Mouse (Mus musculus): ENCODE measurements around the gene Golga1. TPM values are rescaled to one million over a fixed set of nuclear protein-coding genes. Genes with fewer than 3 reads are reported as not detected.

The Golga1 gene
- polyA plus RNA-seq, 1 experiment from 2014 or later = 30.4 TPM

DNA sequence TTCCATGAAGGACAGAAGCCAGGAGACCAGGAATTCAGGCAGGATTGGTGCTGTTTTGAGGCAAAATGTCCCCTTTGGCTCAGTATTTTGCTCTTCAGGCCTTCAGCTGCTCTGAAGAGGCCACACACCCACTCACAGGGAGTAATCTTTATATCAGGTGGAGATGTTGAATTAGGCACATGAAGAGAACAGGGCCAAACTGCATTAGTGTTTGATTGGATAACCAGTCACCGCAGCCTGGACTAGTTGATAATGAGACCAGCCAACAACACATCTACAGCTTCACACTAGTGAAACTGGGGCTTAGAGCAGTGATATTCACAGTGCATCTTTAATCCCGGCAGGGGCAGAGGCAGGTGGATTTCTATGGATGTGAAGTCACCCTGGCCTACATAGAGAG lies 76.4 kb downstream of the Golga1 start:
- Histone ChIP-seq H3K27me3 (ENCODE audit: control insufficient read depth, insufficient read depth, low read length) (no peaks in the 10 kb centered on the region), H3K27ac (ENCODE audit: low read depth, low read length) (no peak overlapping the region), H3K36me3 (ENCODE audit: control insufficient read depth, insufficient read depth, low read length) (no peaks in the 10 kb centered on the region), H3K9ac (ENCODE audit: low read depth, low read length) (no peak overlapping the region), H3K4me3 (ENCODE audit: low read length) (no peak overlapping the region), H3K4me1 (ENCODE audit: control insufficient read depth, insufficient read depth, low read length) (no peaks in the 10 kb centered on the region), H3K9me3 (ENCODE audit: control insufficient read depth, low read length) (no peaks in the 10 kb centered on the region), H3K4me2 (replicated peaks; ENCODE audit: low read depth, low read length) (no peak overlapping the region)
- ATAC-seq (ENCODE audit: low FRiP score, low TSS enrichment) = no peak
- whole genome bisulfite sequencing = 91% methylated on average over 2 of the region's 2 CpGs

GRCm38 (mm10) chr2:38987803-38988510 lies 77.4 kb downstream of the Golga1 start:
- 67% methylated on average over 6 of the region's 6 CpGs for WGBS
- no peaks in the 10 kb centered on the region for H3K27me3 ChIP-seq (ENCODE audit: control insufficient read depth, insufficient read depth, low read length)
- H3K27ac ChIP-seq (ENCODE audit: low read depth, low read length) = no peak overlapping the region
- H3K9ac ChIP-seq (ENCODE audit: low read depth, low read length) = no peak overlapping the region
- H3K4me3 ChIP-seq (ENCODE audit: low read length) = no peak overlapping the region
- H3K36me3 ChIP-seq (ENCODE audit: control insufficient read depth, insufficient read depth, low read length) = no peaks in the 10 kb centered on the region
- no peak overlapping the region for H3K4me2 ChIP-seq (replicated peaks; ENCODE audit: low read depth, low read length)
- H3K9me3 ChIP-seq (ENCODE audit: control insufficient read depth, low read length) = no peaks in the 10 kb centered on the region; the same call in 1 of the 2 replicates
- no peak for ATAC-seq (ENCODE audit: low FRiP score, low TSS enrichment)
- H3K4me1 ChIP-seq (ENCODE audit: control insufficient read depth, insufficient read depth, low read length) = no peaks in the 10 kb centered on the region

- Histone ChIP-seq H3K27ac (ENCODE audit: low read depth, low read length) (no peak overlapping the region), H3K4me3 (ENCODE audit: low read length) (no peak overlapping the region), H3K36me3 (ENCODE audit: control insufficient read depth, insufficient read depth, low read length) (no peaks in the 10 kb centered on the region), H3K4me2 (replicated peaks; ENCODE audit: low read depth, low read length) (no peak overlapping the region), H3K9me3 (ENCODE audit: control insufficient read depth, low read length) (no peaks in the 10 kb centered on the region; the same call in 1 of the 2 replicates), H3K27me3 (ENCODE audit: control insufficient read depth, insufficient read depth, low read length) (no peaks in the 10 kb centered on the region), H3K4me1 (ENCODE audit: control insufficient read depth, insufficient read depth, low read length) (no peaks in the 10 kb centered on the region), H3K9ac (ENCODE audit: low read depth, low read length) (no peak overlapping the region)
- ATAC-seq (ENCODE audit: low FRiP score, low TSS enrichment) = no peak
- 47% methylated on average over 1 of the region's 1 CpGs for WGBS
These were observed 78.0 kb downstream of the Golga1 start for GRCm38 (mm10) chr2:38987371-38987770.

GRCm38 (mm10) chr2:38986580-38986979 lies 78.8 kb downstream of the Golga1 start:
- Histone ChIP-seq H3K27ac (ENCODE audit: low read depth, low read length) (no peak overlapping the region), H3K4me2 (replicated peaks; ENCODE audit: low read depth, low read length) (no peak overlapping the region), H3K9me3 (ENCODE audit: control insufficient read depth, low read length) (no peaks in the 10 kb centered on the region; the same call in 1 of the 2 replicates), H3K36me3 (ENCODE audit: control insufficient read depth, insufficient read depth, low read length) (no peaks in the 10 kb centered on the region), H3K9ac (ENCODE audit: low read depth, low read length) (no peak overlapping the region), H3K4me1 (ENCODE audit: control insufficient read depth, insufficient read depth, low read length) (no peaks in the 10 kb centered on the region), H3K4me3 (ENCODE audit: low read length) (no peak overlapping the region), H3K27me3 (ENCODE audit: control insufficient read depth, insufficient read depth, low read length) (no peaks in the 10 kb centered on the region)
- 82% methylated on average over 3 of the region's 3 CpGs for WGBS
- ATAC-seq (ENCODE audit: low FRiP score, low TSS enrichment) = no peak

DNA sequence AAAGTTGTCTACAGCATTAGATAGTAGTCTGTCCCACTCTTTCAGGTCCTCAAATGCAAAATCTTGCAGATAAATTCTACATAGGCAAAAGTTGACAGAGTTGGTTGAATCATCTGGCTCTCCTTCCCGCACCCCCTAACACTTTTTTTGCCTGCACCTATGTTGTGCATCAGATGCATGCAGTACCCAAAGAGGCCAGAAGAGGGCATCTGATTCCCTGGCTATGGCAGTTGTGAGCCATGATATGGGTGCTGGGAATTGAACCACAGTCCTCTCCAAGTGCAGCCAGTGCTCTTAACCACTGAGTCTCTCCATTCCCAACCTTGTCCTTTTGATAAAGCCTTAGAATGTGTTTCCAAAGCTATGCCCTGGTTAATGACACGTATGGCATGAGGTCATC lies 81.9 kb downstream of the Golga1 start:
- Histone ChIP-seq H3K27ac (ENCODE audit: low read depth, low read length) (no peak overlapping the region), H3K4me1 (ENCODE audit: control insufficient read depth, insufficient read depth, low read length) (no peaks in the 10 kb centered on the region), H3K27me3 (ENCODE audit: control insufficient read depth, insufficient read depth, low read length) (no peaks in the 10 kb centered on the region), H3K4me2 (replicated peaks; ENCODE audit: low read depth, low read length) (no peak overlapping the region), H3K4me3 (ENCODE audit: low read length) (no peak overlapping the region), H3K36me3 (ENCODE audit: control insufficient read depth, insufficient read depth, low read length) (no peaks in the 10 kb centered on the region), H3K9me3 (ENCODE audit: control insufficient read depth, low read length) (no peaks in the 10 kb centered on the region; the same call in 1 of the 2 replicates), H3K9ac (ENCODE audit: low read depth, low read length) (no peak overlapping the region)
- no peak for ATAC-seq (ENCODE audit: low FRiP score, low TSS enrichment)
- WGBS = 98% methylated on average over 2 of the region's 2 CpGs

DNA sequence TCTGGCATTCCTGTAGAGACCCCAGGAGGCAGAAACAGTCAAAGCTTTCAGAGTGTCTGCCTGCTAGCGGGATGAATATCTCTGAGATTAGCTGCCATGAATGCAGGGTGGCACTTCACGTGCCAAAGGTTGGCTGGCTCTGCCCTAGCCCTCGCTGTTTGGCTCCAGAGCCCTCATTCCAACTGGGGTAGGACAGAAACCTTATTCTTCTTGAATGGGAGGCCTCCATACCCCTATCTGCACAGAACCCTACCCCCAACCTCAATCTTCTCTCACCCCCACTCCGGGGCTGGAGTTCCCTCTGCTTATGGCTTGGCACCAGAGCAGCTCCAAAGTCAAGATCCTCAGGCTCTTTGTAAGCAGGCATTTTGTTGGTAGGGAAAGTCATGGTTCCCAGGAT lies 87.5 kb downstream of the Golga1 start:
- 78% methylated on average over 4 of the region's 4 CpGs for WGBS

DNA sequence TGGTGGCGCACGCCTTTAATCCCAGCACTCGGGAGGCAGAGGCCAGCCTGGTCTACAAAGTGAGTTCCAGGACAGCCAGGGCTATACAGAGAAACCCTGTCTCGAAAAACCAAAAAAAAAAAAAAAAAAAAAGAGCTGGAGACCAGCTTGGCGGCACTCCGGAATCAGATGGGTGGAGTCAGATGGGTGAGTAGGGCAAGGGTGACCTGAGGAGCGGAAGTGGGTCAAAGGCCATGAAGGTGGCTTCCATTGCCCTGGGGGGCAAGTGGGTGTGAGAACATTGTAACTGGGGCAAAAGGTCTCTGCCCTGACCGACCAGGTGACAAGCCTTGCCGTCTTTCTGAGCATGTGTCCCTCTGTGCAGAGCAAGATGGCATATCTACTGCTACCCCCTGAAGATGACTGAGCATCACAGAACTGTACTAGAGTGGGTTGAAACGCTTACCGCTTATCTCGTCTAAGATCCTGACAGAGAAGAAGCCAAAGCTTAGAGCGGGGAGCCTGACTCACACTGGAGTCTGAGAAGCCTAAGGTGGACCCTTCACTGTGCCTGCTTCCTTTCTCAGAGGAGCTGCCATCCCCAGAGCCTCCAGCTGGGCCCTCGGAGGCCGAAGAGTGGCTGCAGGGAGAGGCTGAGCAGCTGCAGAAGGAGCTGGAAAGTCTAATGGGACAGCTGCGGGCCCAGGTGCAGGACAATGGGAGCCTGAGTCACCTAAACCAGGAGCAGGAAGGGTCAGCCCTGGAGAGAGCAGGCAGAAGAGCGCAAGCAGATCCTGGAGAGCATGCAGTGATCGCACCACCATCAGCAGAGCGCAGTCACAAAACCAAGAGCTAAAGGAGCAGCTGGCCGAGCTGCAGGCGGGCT lies 89.2 kb downstream of the Golga1 start:
- no peak overlapping the region for H3K9ac ChIP-seq (ENCODE audit: low read depth, low read length)
- H3K27me3 ChIP-seq (ENCODE audit: control insufficient read depth, insufficient read depth, low read length) = no peaks in the 10 kb centered on the region
- no peaks in the 10 kb centered on the region for H3K9me3 ChIP-seq (ENCODE audit: control insufficient read depth, low read length)
- 84% methylated on average over 21 of the region's 21 CpGs for WGBS
- no peak overlapping the region for H3K27ac ChIP-seq (ENCODE audit: low read depth, low read length)
- ATAC-seq (ENCODE audit: low FRiP score, low TSS enrichment) = no peak
- H3K4me2 ChIP-seq (replicated peaks; ENCODE audit: low read depth, low read length) = no peak overlapping the region
- no peak overlapping the region for H3K4me3 ChIP-seq (ENCODE audit: low read length)
- H3K36me3 ChIP-seq (ENCODE audit: control insufficient read depth, insufficient read depth, low read length) = no peaks in the 10 kb centered on the region
- no peaks in the 10 kb centered on the region for H3K4me1 ChIP-seq (ENCODE audit: control insufficient read depth, insufficient read depth, low read length)

More for the DNA sequence above, 87.5 kb downstream of the Golga1 start:
- no peak for ATAC-seq (ENCODE audit: low FRiP score, low TSS enrichment)
- Histone ChIP-seq H3K27me3 (ENCODE audit: control insufficient read depth, insufficient read depth, low read length) (no peaks in the 10 kb centered on the region), H3K27ac (ENCODE audit: low read depth, low read length) (no peak overlapping the region), H3K4me3 (ENCODE audit: low read length) (no peak overlapping the region), H3K36me3 (ENCODE audit: control insufficient read depth, insufficient read depth, low read length) (no peaks in the 10 kb centered on the region), H3K9ac (ENCODE audit: low read depth, low read length) (no peak overlapping the region), H3K4me2 (replicated peaks; ENCODE audit: low read depth, low read length) (no peak overlapping the region), H3K4me1 (ENCODE audit: control insufficient read depth, insufficient read depth, low read length) (no peaks in the 10 kb centered on the region), H3K9me3 (ENCODE audit: control insufficient read depth, low read length) (no peaks in the 10 kb centered on the region)

DNA sequence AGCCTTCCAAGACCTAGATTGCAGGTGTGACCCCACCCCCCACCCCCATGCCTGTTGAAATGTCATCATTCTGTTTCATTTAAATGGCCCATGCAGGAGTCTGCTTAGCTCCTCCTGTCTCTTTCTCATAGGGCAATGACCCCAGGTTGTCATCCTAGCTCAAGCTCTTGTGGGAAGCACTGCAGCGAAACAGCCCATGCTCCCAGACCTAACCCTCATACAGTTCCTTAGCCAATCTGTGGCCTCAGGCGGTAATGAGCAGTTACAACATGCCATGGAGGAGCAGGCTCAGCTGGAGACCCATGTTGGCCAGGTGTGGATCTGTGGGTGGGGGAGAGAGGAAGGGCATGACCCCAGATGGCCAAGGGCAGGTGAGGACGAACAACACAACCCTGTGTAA lies 90.2 kb downstream of the Golga1 start:
- WGBS = 74% methylated on average over 3 of the region's 3 CpGs
- Histone ChIP-seq H3K9me3 (ENCODE audit: control insufficient read depth, low read length) (no peaks in the 10 kb centered on the region), H3K9ac (ENCODE audit: low read depth, low read length) (no peak overlapping the region), H3K36me3 (ENCODE audit: control insufficient read depth, insufficient read depth, low read length) (no peaks in the 10 kb centered on the region), H3K4me2 (replicated peaks; ENCODE audit: low read depth, low read length) (no peak overlapping the region), H3K4me3 (ENCODE audit: low read length) (no peak overlapping the region), H3K27me3 (ENCODE audit: control insufficient read depth, insufficient read depth, low read length) (no peaks in the 10 kb centered on the region), H3K4me1 (ENCODE audit: control insufficient read depth, insufficient read depth, low read length) (no peaks in the 10 kb centered on the region), H3K27ac (ENCODE audit: low read depth, low read length) (no peak overlapping the region)
- ATAC-seq (ENCODE audit: low FRiP score, low TSS enrichment) = no peak

DNA sequence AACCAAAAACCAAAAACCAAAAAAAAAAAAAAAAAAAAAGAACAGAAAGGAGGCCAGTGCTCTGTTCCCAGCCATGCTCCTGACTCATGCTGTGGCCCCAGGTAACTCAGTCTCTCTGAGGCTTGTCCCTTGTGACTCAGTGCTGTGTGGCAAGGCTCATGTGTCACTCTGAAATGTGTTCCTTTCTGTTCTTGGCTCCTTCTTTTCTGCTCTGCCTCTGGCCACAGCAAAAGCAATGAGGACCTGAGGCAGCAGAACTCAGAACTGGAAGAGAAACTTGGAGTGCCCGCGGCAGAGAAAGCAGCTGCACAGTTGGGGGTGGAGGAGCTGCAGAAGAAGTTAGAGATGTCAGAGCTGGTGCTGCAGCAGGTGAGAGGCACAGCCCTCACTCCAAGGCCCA lies 91.2 kb downstream of the Golga1 start:
- Histone ChIP-seq H3K27me3 (ENCODE audit: control insufficient read depth, insufficient read depth, low read length) (no peaks in the 10 kb centered on the region), H3K9me3 (ENCODE audit: control insufficient read depth, low read length) (no peaks in the 10 kb centered on the region), H3K4me2 (replicated peaks; ENCODE audit: low read depth, low read length) (no peak overlapping the region), H3K4me3 (ENCODE audit: low read length) (no peak overlapping the region), H3K27ac (ENCODE audit: low read depth, low read length) (no peak overlapping the region), H3K4me1 (ENCODE audit: control insufficient read depth, insufficient read depth, low read length) (no peaks in the 10 kb centered on the region), H3K36me3 (ENCODE audit: control insufficient read depth, insufficient read depth, low read length) (no peaks in the 10 kb centered on the region), H3K9ac (ENCODE audit: low read depth, low read length) (no peak overlapping the region)
- 48% methylated on average over 2 of the region's 2 CpGs for WGBS
- no peak for ATAC-seq (ENCODE audit: low FRiP score, low TSS enrichment)
